Mouse (Mus musculus) embryo, embryonic 11 days (tissue): ENCODE data around the gene Abcc4.

ENCODE experiments used
- DNase-seq: peaks from one replicate; pipeline ENCODE4 v3.0.0-alpha.2; 2015

The Abcc4 gene

GRCm38 (mm10) chr14:118705808-118706731 lies at the start of gene Abcc4:
Gene Abcc4 (minus strand): TSS chr14:118706219.
- peak; percentile 80 for DNase-seq

- DNase-seq, result no peak
These were observed 45.3 kb upstream of the Abcc4 start for GRCm38 (mm10) chr14:118751193-118751753.

- no peak for DNase-seq
These were observed 44.6 kb upstream of the Abcc4 start for GRCm38 (mm10) chr14:118750505-118751192.

- no peak for DNase-seq
These were observed 43.7 kb upstream of the Abcc4 start for GRCm38 (mm10) chr14:118749715-118750114.

- no peak for DNase-seq
These were observed 43.0 kb upstream of the Abcc4 start for GRCm38 (mm10) chr14:118749068-118749467.

GRCm38 (mm10) chr14:118742862-118743261 lies 36.8 kb upstream of the Abcc4 start:
- no peak for DNase-seq

- no peak for DNase-seq
These were observed 35.8 kb upstream of the Abcc4 start for GRCm38 (mm10) chr14:118741780-118742179.

GRCm38 (mm10) chr14:118737251-118737888 lies 31.4 kb upstream of the Abcc4 start:
- peak; percentile 22 for DNase-seq

GRCm38 (mm10) chr14:118735114-118735513 lies 29.1 kb upstream of the Abcc4 start:
- DNase-seq, result peak; percentile 71

- no peak for DNase-seq
These were observed 27.1 kb upstream of the Abcc4 start for GRCm38 (mm10) chr14:118733146-118733545.

- DNase-seq, result no peak
These were observed 24.6 kb upstream of the Abcc4 start for GRCm38 (mm10) chr14:118730631-118731030.

GRCm38 (mm10) chr14:118725467-118725866 lies 19.4 kb upstream of the Abcc4 start:
- no peak for DNase-seq

GRCm38 (mm10) chr14:118723920-118724693 lies 18.1 kb upstream of the Abcc4 start:
- DNase-seq, result no peak

GRCm38 (mm10) chr14:118719566-118720174 lies 13.7 kb upstream of the Abcc4 start:
- DNase-seq, result peak; percentile 21

- DNase-seq, result no peak
These were observed 12.6 kb upstream of the Abcc4 start for GRCm38 (mm10) chr14:118718576-118718975.

GRCm38 (mm10) chr14:118716372-118717312 lies 10.6 kb upstream of the Abcc4 start:
- no peak for DNase-seq

GRCm38 (mm10) chr14:118714720-118715119 lies 8.7 kb upstream of the Abcc4 start:
- DNase-seq, result peak; percentile 23

GRCm38 (mm10) chr14:118714320-118714719 lies 8.3 kb upstream of the Abcc4 start:
- DNase-seq, result no peak

GRCm38 (mm10) chr14:118713869-118714268 lies 7.8 kb upstream of the Abcc4 start:
- no peak for DNase-seq

GRCm38 (mm10) chr14:118713408-118713807 lies 7.4 kb upstream of the Abcc4 start:
- DNase-seq, result peak; percentile 35

GRCm38 (mm10) chr14:118712889-118713288 lies 6.9 kb upstream of the Abcc4 start:
- DNase-seq, result no peak
